Mouse (Mus musculus) cortical plate, adult 2 months (tissue): ENCODE results near the gene Zfp316.

Experiments used
- CTCF ChIP-seq: fragments of 200-500 bp; IDR thresholded peaks from 2 replicates; pipeline ENCODE4 v1.5.1; 2011; ENCODE audit warnings: mild to moderate bottlenecking, control low read depth, low read length; ENCODE audit not compliant: insufficient read depth; ENCODE audit errors: extremely low read depth
- POLR2A ChIP-seq: fragments of 200-500 bp; IDR thresholded peaks from 2 replicates; pipeline ENCODE4 v1.6.1; 2011; ENCODE audit warnings: mild to moderate bottlenecking, low read length, control low read depth; ENCODE audit not compliant: insufficient read depth; ENCODE audit errors: extremely low read depth

DNA sequence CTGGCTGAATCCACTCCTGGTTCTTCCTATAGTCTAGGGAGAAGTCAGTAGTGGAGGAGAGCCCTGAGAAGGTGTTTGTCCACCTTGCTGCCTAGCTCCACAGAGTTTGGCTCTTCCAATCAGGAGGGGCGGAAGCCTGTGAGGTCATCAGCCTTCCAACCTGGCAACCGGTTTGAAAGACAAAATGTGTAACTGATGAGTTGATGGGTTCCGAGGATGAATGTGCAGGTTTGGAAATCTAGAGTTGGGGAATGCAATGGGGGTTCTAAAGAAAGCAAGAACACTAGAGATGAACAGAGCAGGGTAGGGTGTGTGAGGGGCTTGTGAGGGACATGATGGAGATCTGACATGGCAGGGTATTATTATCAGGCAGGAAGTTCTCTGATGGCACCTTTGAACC, 43.0 kb downstream of the Zfp316 start, which contains the start of gene Spdye4a:
- no peak for TF ChIP-seq CTCF
- TF ChIP-seq POLR2A, result no peak
